Mouse (Mus musculus) limb, embryonic 12.5 days (tissue): ENCODE data around the gene 1810013L24Rik. TPM values are rescaled to one million over a fixed set of nuclear protein-coding genes. Genes with fewer than 3 reads are reported as not detected.

Experiments
- ATAC-seq: fragments of 200-750 bp; cut with Nextera tagmentation; 2 replicates; pipeline ENCODE4 v1.8.0; 2017; ENCODE audit warnings: low read depth, moderate TSS enrichment; ENCODE audit not compliant: insufficient number of reproducible peaks, insufficient read depth, low FRiP score, low TSS enrichment
- H3K27ac ChIP-seq: fragments of 300-500 bp; sonication (generic); 2 replicates; pipeline ENCODE4 v1.5.1; 2016; ENCODE audit warnings: mild to moderate bottlenecking, moderate library complexity
- H3K27me3 ChIP-seq: fragments of 300-500 bp; sonication (generic); 2 replicates; pipeline ENCODE4 v1.6.1; 2016; ENCODE audit warnings: mild to moderate bottlenecking, moderate library complexity
- H3K36me3 ChIP-seq: fragments of 300-500 bp; sonication (generic); 2 replicates; pipeline ENCODE4 v1.6.1; 2016; ENCODE audit warnings: mild to moderate bottlenecking, moderate library complexity
- H3K4me1 ChIP-seq: fragments of 300-500 bp; sonication (generic); replicated peaks from 2 replicates; pipeline ENCODE4 v1.6.1; 2016
- H3K4me2 ChIP-seq: fragments of 300-500 bp; sonication (generic); 2 replicates; pipeline ENCODE4 v1.6.1; 2016; ENCODE audit warnings: mild to moderate bottlenecking, moderate library complexity
- H3K4me3 ChIP-seq: fragments of 300-500 bp; sonication (generic); replicated peaks from 2 replicates; pipeline ENCODE4 v1.5.1; 2016; ENCODE audit warnings: mild to moderate bottlenecking
- H3K9ac ChIP-seq: fragments of 300-500 bp; sonication (generic); replicated peaks from 2 replicates; pipeline ENCODE4 v1.6.1; 2016; ENCODE audit warnings: mild to moderate bottlenecking, moderate library complexity
- H3K9me3 ChIP-seq: fragments of 300-500 bp; sonication (generic); 2 replicates; pipeline ENCODE4 v1.6.1; 2016; ENCODE audit warnings: mild to moderate bottlenecking, moderate library complexity
- WGBS: fragments of 180-500 bp; shearing (Covaris S2); methylation state at CpG from one replicate; pipeline ENCODE4 v1.1.7; 2016; 5-methylcytosine and 5-hydroxymethylcytosine counted together
- polyA plus RNA-seq: library from polyadenylated mRNA; unstranded; fragments of >200 nt; fragmentation: Nextera tagmentation; extraction: Ambion mirVana; gene quantifications from 2 replicates; pipeline ENCODE4 v1.2.1, GENCODE M21; 2016

1810013L24Rik gene
- 27.6 and 31.4 TPM in 2 replicates for polyA plus RNA-seq

- ATAC-seq = peak; percentile 96
- H3K36me3 ChIP-seq = peaks cover 29% of the 10 kb centered on the region
- H3K9me3 ChIP-seq = no peaks in the 10 kb centered on the region
- H3K4me2 ChIP-seq = peak within 1 kb of the TSS; percentile 94
- WGBS = under 1% methylated on average over 78 of the region's 80 CpGs
- no peaks in the 10 kb centered on the region for H3K27me3 ChIP-seq
- peaks cover 19% of the 10 kb centered on the region for H3K4me1 ChIP-seq
- H3K27ac ChIP-seq = peak within 1 kb of the TSS; percentile 97
- peak within 1 kb of the TSS; percentile 99 for H3K4me3 ChIP-seq
- peak within 1 kb of the TSS; percentile 98 for H3K9ac ChIP-seq
Measured at GRCm38 (mm10) chr16:8829564-8830359, at the start of gene 1810013L24Rik. Gene 1810013L24Rik, plus strand, starts transcription at chr16:8830100.

DNA sequence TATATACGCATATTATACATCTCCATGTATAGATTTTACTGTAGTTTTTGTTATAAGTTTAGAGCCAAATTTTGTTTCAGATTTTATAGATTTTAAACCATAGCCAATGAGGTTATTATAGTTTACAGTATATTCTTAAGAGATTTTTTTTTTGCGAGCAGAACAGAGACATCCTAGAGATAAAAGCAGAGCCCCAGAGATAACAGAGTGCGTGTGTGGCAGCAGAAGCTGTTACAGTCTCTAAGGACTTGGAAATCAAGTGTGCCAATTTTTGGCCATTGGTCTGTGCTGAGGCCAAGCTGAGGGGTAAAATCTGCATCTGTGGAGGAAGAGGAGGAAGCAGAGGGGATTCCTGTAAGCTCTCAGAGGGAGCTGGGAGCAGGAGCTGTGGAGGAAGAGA is 49.7 kb upstream of the 1810013L24Rik start:
- Histone ChIP-seq H3K27me3 (no peaks in the 10 kb centered on the region), H3K27ac (no peak overlapping the region), H3K9me3 (no peaks in the 10 kb centered on the region), H3K36me3 (no peaks in the 10 kb centered on the region), H3K9ac (no peak overlapping the region), H3K4me3 (no peak overlapping the region), H3K4me2 (no peak overlapping the region), H3K4me1 (no peaks in the 10 kb centered on the region)
- WGBS = 83% methylated on average over 3 of the region's 3 CpGs
- no peak for ATAC-seq

DNA sequence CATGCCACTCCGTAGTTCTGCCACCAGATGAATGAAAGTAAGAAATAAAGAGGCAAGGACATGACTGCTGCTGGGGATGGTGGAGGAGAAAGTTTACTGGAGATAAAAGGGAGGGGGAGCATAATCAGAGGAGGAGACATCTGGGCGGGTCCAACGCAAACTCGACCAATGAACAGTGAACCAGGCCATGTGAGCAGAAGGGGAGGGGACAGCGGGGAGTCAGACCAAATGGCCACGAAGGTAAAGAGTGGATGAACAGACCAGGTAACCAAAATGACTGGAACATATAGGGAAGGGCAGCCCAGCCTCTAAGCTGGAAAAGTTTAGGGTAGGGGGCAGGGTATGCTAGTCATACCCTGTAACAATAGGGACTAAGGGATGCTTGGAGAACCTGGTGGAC is 48.7 kb upstream of the 1810013L24Rik start:
- ATAC-seq = no peak
- Histone ChIP-seq H3K27ac (no peak overlapping the region), H3K36me3 (no peaks in the 10 kb centered on the region), H3K4me2 (no peak overlapping the region), H3K4me3 (no peak overlapping the region), H3K27me3 (no peaks in the 10 kb centered on the region), H3K9me3 (no peaks in the 10 kb centered on the region), H3K9ac (no peak overlapping the region), H3K4me1 (no peaks in the 10 kb centered on the region)
- WGBS = 72% methylated on average over 6 of the region's 6 CpGs

GRCm38 (mm10) chr16:8781660-8782059 is 48.2 kb upstream of the 1810013L24Rik start:
- Histone ChIP-seq H3K4me2 (no peak overlapping the region), H3K36me3 (no peaks in the 10 kb centered on the region), H3K27me3 (no peaks in the 10 kb centered on the region), H3K9ac (no peak overlapping the region), H3K9me3 (no peaks in the 10 kb centered on the region), H3K4me1 (no peaks in the 10 kb centered on the region), H3K27ac (no peak overlapping the region), H3K4me3 (no peak overlapping the region)
- ATAC-seq = no peak
- WGBS = 81% methylated on average over 2 of the region's 2 CpGs

DNA sequence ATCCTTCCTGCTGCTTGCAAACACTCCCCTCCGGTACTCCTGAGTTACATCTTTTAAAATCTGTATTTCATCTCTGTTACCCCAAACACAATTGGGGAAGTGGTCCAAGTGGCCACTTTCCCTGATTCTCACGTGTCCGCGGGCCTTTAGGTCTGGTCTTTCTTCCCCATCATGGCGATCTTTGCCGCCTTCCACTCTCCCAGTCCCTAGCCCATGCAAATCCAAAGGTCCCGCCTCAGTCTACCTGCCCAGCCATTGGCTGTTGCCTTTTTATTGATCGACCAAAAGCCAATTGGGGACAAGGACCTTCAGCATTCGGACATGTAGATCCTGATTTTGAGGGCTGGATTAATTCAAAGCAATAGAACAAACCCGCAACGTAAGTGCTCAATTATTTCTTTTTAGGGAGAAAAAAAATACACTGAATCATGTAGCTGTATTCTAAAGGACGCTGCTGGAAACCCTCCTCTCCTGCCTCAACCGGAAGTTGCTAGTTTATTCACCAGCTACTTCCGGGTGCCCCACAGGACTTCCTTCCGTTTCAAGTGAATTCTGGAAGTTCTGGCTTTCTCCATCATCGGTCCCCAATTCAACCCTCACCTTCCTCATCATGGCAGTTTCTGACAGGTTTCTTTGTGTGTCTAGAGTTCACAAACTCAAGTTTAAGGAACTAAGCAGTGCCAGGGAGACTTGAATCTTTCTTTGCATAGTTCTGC is 46.5 kb upstream of the 1810013L24Rik start:
- Histone ChIP-seq H3K27me3 (no peaks in the 10 kb centered on the region), H3K9me3 (no peaks in the 10 kb centered on the region), H3K4me2 (no peak overlapping the region), H3K9ac (no peak overlapping the region), H3K36me3 (no peaks in the 10 kb centered on the region), H3K27ac (no peak overlapping the region), H3K4me3 (no peak overlapping the region), H3K4me1 (no peaks in the 10 kb centered on the region)
- no peak for ATAC-seq
- WGBS = 83% methylated on average over 16 of the region's 16 CpGs

DNA sequence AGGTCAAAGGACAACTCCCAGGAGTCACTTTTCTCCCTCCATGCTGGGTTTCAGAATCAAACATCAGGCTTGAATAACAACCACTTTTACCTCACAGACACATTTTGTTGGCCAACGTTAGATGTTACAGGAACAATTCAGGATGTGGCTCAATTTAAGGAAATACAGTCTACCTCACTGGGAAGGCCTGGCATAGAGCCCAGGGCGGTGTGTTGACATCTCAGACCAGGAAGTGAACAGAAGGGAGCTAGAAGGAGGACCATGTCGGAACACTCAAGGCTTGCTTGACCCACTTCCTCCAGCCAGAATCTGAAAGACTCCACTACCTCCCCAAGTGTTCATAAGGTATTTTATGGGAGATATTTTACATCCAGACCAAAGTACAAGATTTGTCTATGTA is 45.1 kb upstream of the 1810013L24Rik start:
- H3K4me2 ChIP-seq = no peak overlapping the region
- H3K9me3 ChIP-seq = no peaks in the 10 kb centered on the region
- no peak overlapping the region for H3K4me3 ChIP-seq
- H3K27me3 ChIP-seq = no peaks in the 10 kb centered on the region
- H3K36me3 ChIP-seq = no peaks in the 10 kb centered on the region
- 77% methylated on average over 3 of the region's 3 CpGs for WGBS
- no peak overlapping the region for H3K27ac ChIP-seq
- H3K9ac ChIP-seq = no peak overlapping the region
- no peaks in the 10 kb centered on the region for H3K4me1 ChIP-seq
- no peak for ATAC-seq

DNA sequence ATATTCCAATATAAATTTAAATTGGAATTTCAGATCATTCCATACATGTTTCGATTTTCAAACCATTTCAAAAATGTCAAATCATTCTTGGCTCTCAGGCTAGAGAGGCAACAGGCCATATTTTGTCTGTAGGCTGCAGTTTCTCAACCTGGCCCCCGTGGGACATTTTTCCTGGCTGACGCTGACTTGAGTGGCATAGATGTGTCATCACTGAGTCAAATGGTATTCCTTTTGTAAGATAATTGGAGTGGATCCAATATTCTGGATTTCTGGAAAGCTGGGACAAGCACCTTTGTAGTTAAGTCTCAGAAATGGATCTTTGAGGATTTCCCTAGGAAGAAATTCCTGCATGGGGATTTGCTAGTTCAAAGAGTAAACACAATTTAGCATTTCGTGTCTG is 39.0 kb upstream of the 1810013L24Rik start:
- Histone ChIP-seq H3K9me3 (no peaks in the 10 kb centered on the region), H3K4me3 (no peak overlapping the region), H3K4me2 (no peak overlapping the region), H3K4me1 (no peaks in the 10 kb centered on the region), H3K27ac (no peak overlapping the region), H3K9ac (no peak overlapping the region), H3K36me3 (no peaks in the 10 kb centered on the region), H3K27me3 (no peaks in the 10 kb centered on the region)
- 82% methylated on average over 4 of the region's 4 CpGs for WGBS
- ATAC-seq = no peak

GRCm38 (mm10) chr16:8791949-8792557 is 37.8 kb upstream of the 1810013L24Rik start, which contains the start of gene Usp7:
Gene Usp7, minus strand, starts transcription at chr16:8792308.
- H3K4me2 ChIP-seq = no peak within 1 kb of the TSS
- no peaks in the 10 kb centered on the region for H3K27me3 ChIP-seq
- no peak for ATAC-seq
- no peak within 1 kb of the TSS for H3K4me3 ChIP-seq
- no peaks in the 10 kb centered on the region for H3K36me3 ChIP-seq
- peaks cover 9% of the 10 kb centered on the region for H3K4me1 ChIP-seq
- no peaks in the 10 kb centered on the region for H3K9me3 ChIP-seq
- 93% methylated on average over 20 of the region's 20 CpGs for WGBS
- no peak within 1 kb of the TSS for H3K27ac ChIP-seq
- no peak within 1 kb of the TSS for H3K9ac ChIP-seq

DNA sequence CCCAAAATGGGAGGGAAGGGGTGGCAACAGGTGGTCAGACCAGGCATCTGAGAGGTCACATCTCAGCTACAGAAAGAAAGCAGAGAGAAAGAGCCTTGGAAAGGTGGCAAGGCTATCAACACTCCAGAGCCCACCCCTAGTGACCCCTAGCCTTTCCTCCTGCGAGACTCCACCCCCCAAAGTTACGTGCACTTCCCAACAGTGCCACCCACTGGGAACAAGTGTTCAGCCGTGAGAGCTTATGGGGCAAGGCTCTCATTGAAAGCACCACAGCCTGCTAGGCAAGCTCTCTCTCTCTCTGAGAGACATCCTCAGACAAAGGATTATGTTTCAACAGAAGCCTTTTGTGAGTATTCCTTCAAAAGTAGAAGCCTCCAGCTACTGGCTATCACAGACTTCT is 34.9 kb upstream of the 1810013L24Rik start:
- H3K9ac ChIP-seq = no peak overlapping the region
- H3K4me2 ChIP-seq = no peak overlapping the region
- no peak for ATAC-seq
- H3K4me1 ChIP-seq = peaks cover 9% of the 10 kb centered on the region
- no peak overlapping the region for H3K4me3 ChIP-seq
- no peaks in the 10 kb centered on the region for H3K36me3 ChIP-seq
- no peaks in the 10 kb centered on the region for H3K27me3 ChIP-seq
- H3K9me3 ChIP-seq = peaks cover 5% of the 10 kb centered on the region
- WGBS = 5% methylated on average over 3 of the region's 3 CpGs
- H3K27ac ChIP-seq = no peak overlapping the region

DNA sequence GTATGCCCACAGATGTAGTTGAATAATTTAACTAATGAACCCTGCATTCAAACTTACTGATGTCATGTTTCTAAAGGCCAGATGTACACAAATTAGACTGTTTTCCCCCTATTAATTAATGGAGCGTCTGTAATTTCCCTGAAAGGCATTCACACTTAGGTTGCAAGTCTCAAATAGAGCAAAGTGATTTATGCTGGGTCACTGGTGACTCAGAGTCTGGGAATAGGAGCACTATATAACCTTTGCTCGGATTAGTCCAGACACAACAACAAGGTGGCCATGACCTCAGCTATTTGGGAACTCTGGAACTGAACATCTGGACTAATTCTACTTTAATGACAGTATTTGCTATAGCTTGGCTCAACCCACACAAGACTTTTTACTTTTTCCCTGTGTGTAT is 34.0 kb upstream of the 1810013L24Rik start:
- ATAC-seq = 0 out of 2 replicates have a peak, but pooled peaks have one; percentile 49
- Histone ChIP-seq H3K9ac (no peak overlapping the region), H3K4me3 (no peak overlapping the region), H3K27ac (no peak overlapping the region), H3K9me3 (peaks cover 14% of the 10 kb centered on the region), H3K27me3 (no peaks in the 10 kb centered on the region), H3K36me3 (no peaks in the 10 kb centered on the region), H3K4me1 (peaks cover 9% of the 10 kb centered on the region), H3K4me2 (no peak overlapping the region)
- WGBS = 30% methylated on average over 2 of the region's 2 CpGs

DNA sequence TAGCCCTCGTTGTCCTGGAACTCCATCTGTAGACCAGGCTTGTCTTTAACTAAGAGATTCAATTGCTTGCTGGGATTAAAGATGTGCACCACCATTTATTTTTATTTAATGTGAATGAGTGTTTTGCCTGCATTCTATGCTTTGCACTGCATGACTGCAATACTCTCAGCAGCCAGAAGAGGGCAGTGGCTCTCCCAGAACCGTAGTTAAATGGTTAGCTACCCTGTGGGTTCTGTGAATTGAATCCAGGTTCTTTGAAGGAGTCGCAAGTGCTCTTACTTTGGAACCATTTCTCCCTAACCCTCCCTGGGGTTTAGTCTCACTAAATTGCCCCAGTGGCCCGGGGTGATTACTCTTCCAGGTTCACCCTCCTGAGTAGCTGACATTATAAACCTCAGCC is 23.2 kb upstream of the 1810013L24Rik start:
- Histone ChIP-seq H3K9me3 (no peaks in the 10 kb centered on the region), H3K4me2 (no peak overlapping the region), H3K9ac (no peak overlapping the region), H3K27me3 (no peaks in the 10 kb centered on the region), H3K36me3 (no peaks in the 10 kb centered on the region), H3K4me1 (no peaks in the 10 kb centered on the region), H3K4me3 (no peak overlapping the region), H3K27ac (no peak overlapping the region)
- no peak for ATAC-seq
- WGBS = 20% methylated on average over 4 of the region's 4 CpGs
